Mouse (Mus musculus) thymus, postnatal 36 days (tissue): ENCODE results near the gene Stab1.

ENCODE experiments used
- DNase-seq, 2 experiments: peaks; one replicate each; pipeline ENCODE4 v3.0.0; 2022; ENCODE audit warnings: mixed read lengths in 2 of 2

Gene Stab1

GRCm38 (mm10) chr14:31194441-31194840, 26.0 kb upstream of the Stab1 start:
- no peak for DNase-seq

- no peak for DNase-seq
These were observed 25.4 kb upstream of the Stab1 start for GRCm38 (mm10) chr14:31193791-31194190.

GRCm38 (mm10) chr14:31191936-31192335, 23.5 kb upstream of the Stab1 start:
- no peak for DNase-seq

GRCm38 (mm10) chr14:31189348-31189747, 20.9 kb upstream of the Stab1 start:
- DNase-seq, result no peak

- DNase-seq, result no peak
These were observed 20.3 kb upstream of the Stab1 start for GRCm38 (mm10) chr14:31188771-31189181.

GRCm38 (mm10) chr14:31186656-31187055, 18.2 kb upstream of the Stab1 start:
- DNase-seq, result no peak

GRCm38 (mm10) chr14:31184195-31184594, 15.8 kb upstream of the Stab1 start:
- DNase-seq, result no peak

- no peak for DNase-seq
These were observed 15.1 kb upstream of the Stab1 start for GRCm38 (mm10) chr14:31183541-31183940.

- DNase-seq, result no peak
These were observed 14.4 kb upstream of the Stab1 start for GRCm38 (mm10) chr14:31182786-31183290.

GRCm38 (mm10) chr14:31181512-31181911, 13.1 kb upstream of the Stab1 start:
- DNase-seq, result no peak

- DNase-seq, result no peak
These were observed 11.4 kb upstream of the Stab1 start for GRCm38 (mm10) chr14:31179677-31180365.

GRCm38 (mm10) chr14:31177715-31178114, 9.3 kb upstream of the Stab1 start:
- DNase-seq, result no peak

- DNase-seq, result no peak
These were observed 8.8 kb upstream of the Stab1 start for GRCm38 (mm10) chr14:31177287-31177686.

- no peak for DNase-seq
These were observed 5.1 kb upstream of the Stab1 start for GRCm38 (mm10) chr14:31173537-31173936.

- no peak for DNase-seq
These were observed 4.5 kb upstream of the Stab1 start for GRCm38 (mm10) chr14:31172781-31173455.

- DNase-seq, result no peak
These were observed 3.4 kb upstream of the Stab1 start for GRCm38 (mm10) chr14:31171821-31172220.

- no peak for DNase-seq
These were observed 2.9 kb upstream of the Stab1 start for GRCm38 (mm10) chr14:31171386-31171785.

GRCm38 (mm10) chr14:31170963-31171362, 2.5 kb upstream of the Stab1 start:
- no peak for DNase-seq

GRCm38 (mm10) chr14:31169508-31169907, 1.1 kb upstream of the Stab1 start:
- no peak for DNase-seq

GRCm38 (mm10) chr14:31166827-31167226, 1.6 kb downstream of the Stab1 start:
- DNase-seq, result no peak

- DNase-seq, result no peak
These were observed 2.3 kb downstream of the Stab1 start for GRCm38 (mm10) chr14:31165991-31166630.

GRCm38 (mm10) chr14:31165458-31165857, 3.0 kb downstream of the Stab1 start:
- no peak for DNase-seq

GRCm38 (mm10) chr14:31165010-31165409, 3.4 kb downstream of the Stab1 start:
- no peak for DNase-seq

GRCm38 (mm10) chr14:31164067-31164466, 4.4 kb downstream of the Stab1 start:
- DNase-seq, result no peak
